ENCODE assay signal across 8 mouse cellular contexts in genomic region chr5:114922998-114923473, GRCm38 (mm10). TPM values are rescaled to one million over a fixed set of nuclear protein-coding genes. Genes with fewer than 3 reads are reported as not detected.
DNase-seq lines count a peak whose midpoint lies in the region; ATAC-seq and TF ChIP-seq lines count a peak whose summit lies in the region.

Oasl1 (plus strand) TSS chr5:114923240.

- peak; percentile 32 to 47 for DNase-seq in cerebellum, postnatal 25 days
- peak; percentile 43 for DNase-seq in adrenal gland, postnatal 25 days
- DNase-seq in heart, adult 2 months, result peak; percentile 67 to 74
- peak; percentile 57 for DNase-seq in lung, postnatal 14 days
- peak; percentile 14 to 54 for DNase-seq in spleen, postnatal 14 days (ENCODE audit: low spot score in 2 of 2)
- DNase-seq in embryo, embryonic 9.5 days (ENCODE audit: extremely low spot score), result no peak

- TF ChIP-seq POLR2A in heart, adult 2 months (IDR thresholded peaks at IDR 0.05; ENCODE audit: insufficient read depth, low read depth, low read length), result no peak; the same call in 1 of the 2 replicates

- H3K79me2 ChIP-seq in heart, adult 2 months (replicated peaks; ENCODE audit: control insufficient read depth, insufficient read depth, low read length), result no peaks in the 10 kb centered on the region

- H3K4me3 ChIP-seq in heart, adult 2 months, result peak within 1 kb of the TSS; percentile 55
- peak within 1 kb of the TSS; percentile 39 for H3K4me3 ChIP-seq in kidney, embryonic 15.5 days (replicated peaks)

- H3K27me3 ChIP-seq in heart, adult 2 months (ENCODE audit: control insufficient read depth, insufficient read depth, low read length), result no peaks in the 10 kb centered on the region
- H3K27me3 ChIP-seq in kidney, embryonic 15.5 days, result no peaks in the 10 kb centered on the region

- peak within 1 kb of the TSS; percentile 60 for H3K4me2 ChIP-seq in kidney, embryonic 15.5 days

- 11% methylated on average over 15 of the region's 15 CpGs for WGBS in heart, adult 2 months
- WGBS in kidney, embryonic 15.5 days, result 21% methylated on average over 15 of the region's 15 CpGs

- no peaks in the 10 kb centered on the region for H3K9me3 ChIP-seq in kidney, embryonic 15.5 days (replicated peaks)

- peaks cover 5% of the 10 kb centered on the region; the same call in 1 of the 2 replicates for H3K4me1 ChIP-seq in heart, adult 2 months (ENCODE audit: control insufficient read depth, insufficient read depth, low read length)
- H3K4me1 ChIP-seq in kidney, embryonic 15.5 days, result peaks cover 32% of the 10 kb centered on the region

- intact Hi-C loops in heart, adult 2 months (cut with DNase I), result loop anchor here (5.0 kb wide), 1 partner anchor 1731 kb away; no protein-coding TSS in a partner anchor

- peak within 1 kb of the TSS; percentile 72 for H3K9ac ChIP-seq in heart, adult 2 months (ENCODE audit: low read depth, low read length)
- no peak within 1 kb of the TSS for H3K9ac ChIP-seq in kidney, embryonic 15.5 days

- no peak for TF ChIP-seq CTCF in heart, adult 2 months (IDR thresholded peaks at IDR 0.05)

- peak within 1 kb of the TSS; percentile 47 for H3K27ac ChIP-seq in heart, adult 2 months
- 0 out of 2 replicates have a peak within 1 kb of the TSS, but pooled peaks have one; percentile 24 for H3K27ac ChIP-seq in kidney, embryonic 15.5 days

- TF ChIP-seq EP300 in heart, adult 2 months (IDR thresholded peaks at IDR 0.05; ENCODE audit: insufficient read depth, low read depth, low read length), result no peak

- no peak for ATAC-seq in cerebellum, adult (ENCODE audit: insufficient number of reproducible peaks, low FRiP score, low TSS enrichment)
- peak; percentile 47 for ATAC-seq in kidney, embryonic 15.5 days (replicated peaks; ENCODE audit: low FRiP score)

- no peaks in the 10 kb centered on the region for H3K36me3 ChIP-seq in heart, adult 2 months (ENCODE audit: control insufficient read depth, insufficient read depth, low read length)
- no peaks in the 10 kb centered on the region for H3K36me3 ChIP-seq in kidney, embryonic 15.5 days

RNA-seq across cellular contexts. Expression of gene Oasl1, which starts in this region (rescaled TPM):
- 1.3 and 1.8 TPM in 2 replicates for total RNA-seq in adrenal gland, postnatal 25 days (2021)
- 1 to 10 TPM in 1 of 2 experiments, under 1 TPM in 1; 0.91 to 1.0 TPM for total RNA-seq in heart, adult 2 months (2021)
- 1.5 and 2.0 TPM in 2 replicates for polyA plus RNA-seq in heart, adult 2 months (2012; rRNA removed)
- 1.6 and 2.0 TPM in 2 replicates for polyA plus RNA-seq in kidney, embryonic 15.5 days (2015; fragmentation: Nextera tagmentation; extraction: Ambion mirVana)
